Comparison of ENCODE assay signal across 8 mouse cellular contexts in the genomic region with DNA sequence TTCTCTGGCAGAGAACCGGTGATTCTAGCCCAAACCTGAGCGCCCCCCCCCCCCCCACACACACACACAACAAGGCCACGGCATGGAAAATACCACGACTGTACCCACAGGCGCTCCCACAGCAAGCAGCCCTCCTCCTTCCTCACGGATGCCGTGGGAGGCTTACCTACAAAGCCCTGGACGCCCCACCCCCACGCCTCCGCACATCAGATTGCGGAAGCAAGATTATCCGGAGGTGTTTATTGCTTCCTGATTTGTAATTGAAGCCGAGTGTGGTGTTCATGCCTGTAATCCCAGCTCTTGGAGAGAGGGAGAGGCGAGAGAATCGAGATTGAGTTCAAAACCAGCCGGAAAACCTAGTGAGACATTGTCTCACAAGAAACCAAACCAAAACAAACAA. TPM values are rescaled to one million over a fixed set of nuclear protein-coding genes. Genes with fewer than 3 reads are reported as not detected.
DNase-seq lines count a peak whose midpoint lies in the region; ATAC-seq and TF ChIP-seq lines count a peak whose summit lies in the region.

No protein-coding gene starts in this region.

- DNase-seq in lung, adult 18-20 months = peak; percentile 60 to 64
- no peak for DNase-seq in lung, postnatal 10 days
- DNase-seq in cerebellum, adult 9-10 months = peak; percentile 73
- no peak for DNase-seq in heart, postnatal 0 days (ENCODE audit: low spot score)
- no peak for DNase-seq in limb, embryonic 10.5 days (ENCODE audit: low spot score)
- DNase-seq in embryo, embryonic 11 days = no peak
- DNase-seq in urinary bladder, adult 18-20 months (ENCODE audit: low spot score in 2 of 2) = no peak

- H3K4me3 ChIP-seq in heart, postnatal 0 days (ENCODE audit: low read depth, low read length) = peak overlapping the region; percentile 26
- H3K4me3 ChIP-seq in limb, embryonic 10.5 days = peak overlapping the region; percentile 79
- peak overlapping the region; percentile 79 for H3K4me3 ChIP-seq in neural tube, embryonic 14.5 days (ENCODE audit: low read depth, low read length)

- TF ChIP-seq CTCF in heart, postnatal 0 days (IDR thresholded peaks at IDR 0.05; ENCODE audit: low read depth) = no peak

- H3K36me3 ChIP-seq in heart, postnatal 0 days (replicated peaks; ENCODE audit: control insufficient read depth, insufficient read depth, low read length) = no peaks in the 10 kb centered on the region
- peaks cover 32% of the 10 kb centered on the region for H3K36me3 ChIP-seq in limb, embryonic 10.5 days
- 0 out of 2 replicates have a peak, but pooled peaks cover 9% of the 10 kb centered on the region for H3K36me3 ChIP-seq in neural tube, embryonic 14.5 days (ENCODE audit: control insufficient read depth, insufficient read depth, low read length)

- H3K27ac ChIP-seq in heart, postnatal 0 days (ENCODE audit: low read depth) = no peak overlapping the region
- peak overlapping the region; percentile 80 for H3K27ac ChIP-seq in limb, embryonic 10.5 days
- H3K27ac ChIP-seq in neural tube, embryonic 14.5 days (ENCODE audit: low read depth, low read length) = peak overlapping the region; percentile 70

- peak overlapping the region; percentile 52 for H3K4me2 ChIP-seq in heart, postnatal 0 days (ENCODE audit: low read depth, low read length)
- peak overlapping the region; percentile 87 for H3K4me2 ChIP-seq in neural tube, embryonic 14.5 days (ENCODE audit: low read depth, low read length)

- whole genome bisulfite sequencing in heart, postnatal 0 days = 12% methylated on average over 15 of the region's 16 CpGs
- 7% methylated on average over 16 of the region's 16 CpGs for WGBS in limb, embryonic 10.5 days
- 7% methylated on average over 15 of the region's 16 CpGs for WGBS in neural tube, embryonic 14.5 days

- TF ChIP-seq EP300 in heart, postnatal 0 days (IDR thresholded peaks at IDR 0.05; ENCODE audit: low read depth) = no peak

- H3K9ac ChIP-seq in heart, postnatal 0 days (replicated peaks; ENCODE audit: low read depth, low read length) = no peak overlapping the region
- H3K9ac ChIP-seq in neural tube, embryonic 14.5 days (replicated peaks; ENCODE audit: low read depth, low read length) = peak overlapping the region; percentile 63

- H3K4me1 ChIP-seq in heart, postnatal 0 days (ENCODE audit: control insufficient read depth, insufficient read depth) = peaks cover 15% of the 10 kb centered on the region
- H3K4me1 ChIP-seq in limb, embryonic 10.5 days = peaks cover 59% of the 10 kb centered on the region
- H3K4me1 ChIP-seq in neural tube, embryonic 14.5 days (ENCODE audit: control insufficient read depth, insufficient read depth, low read length) = peaks cover 23% of the 10 kb centered on the region

- H3K27me3 ChIP-seq in heart, postnatal 0 days (ENCODE audit: control insufficient read depth, insufficient read depth, low read length) = peaks cover 54% of the 10 kb centered on the region
- H3K27me3 ChIP-seq in limb, embryonic 10.5 days (ENCODE audit: low read depth, poor library complexity, severe bottlenecking) = peaks cover 76% of the 10 kb centered on the region
- H3K27me3 ChIP-seq in neural tube, embryonic 14.5 days (ENCODE audit: control insufficient read depth, insufficient read depth, low read length) = no peaks in the 10 kb centered on the region

- no peak for ATAC-seq in heart, postnatal 0 days (ENCODE audit: insufficient read depth, low read depth)
- no peak for ATAC-seq in neural tube, embryonic 14.5 days (ENCODE audit: low read depth)

- H3K9me3 ChIP-seq in heart, postnatal 0 days (replicated peaks; ENCODE audit: control insufficient read depth, low read length) = no peaks in the 10 kb centered on the region
- no peaks in the 10 kb centered on the region for H3K9me3 ChIP-seq in limb, embryonic 10.5 days (replicated peaks)
- no peaks in the 10 kb centered on the region for H3K9me3 ChIP-seq in neural tube, embryonic 14.5 days (ENCODE audit: control insufficient read depth, low read length)

RNA-seq across cellular contexts. Expression of gene Mapk11, which starts 2.4 kb away (rescaled TPM):
- total RNA-seq in heart, postnatal 0 days (2014; rRNA removed; ENCODE audit: low replicate concordance) = 1.0 and 4.9 TPM in 2 replicates
- 2.5 and 2.6 TPM in 2 replicates for polyA plus RNA-seq in heart, postnatal 0 days (2015; fragmentation: Nextera tagmentation; extraction: Ambion mirVana)
- polyA plus RNA-seq in limb, embryonic 10.5 days (2016; fragmentation: Nextera tagmentation; extraction: Ambion mirVana) = 20.3 and 21.8 TPM in 2 replicates
- 24.9 and 32.9 TPM in 2 replicates for polyA plus RNA-seq in neural tube, embryonic 14.5 days (2014; fragmentation: Nextera tagmentation; extraction: Ambion mirVana)

RNA-seq across cellular contexts. Expression of gene Mapk12, which starts 6.5 kb away (rescaled TPM):
- 7.1 and 55.2 TPM in 2 replicates for total RNA-seq in heart, postnatal 0 days (2014; rRNA removed; ENCODE audit: low replicate concordance)
- polyA plus RNA-seq in heart, postnatal 0 days (2015; fragmentation: Nextera tagmentation; extraction: Ambion mirVana) = 18.6 and 18.9 TPM in 2 replicates
- polyA plus RNA-seq in limb, embryonic 10.5 days (2016; fragmentation: Nextera tagmentation; extraction: Ambion mirVana) = 21.5 and 26.4 TPM in 2 replicates
- polyA plus RNA-seq in neural tube, embryonic 14.5 days (2014; fragmentation: Nextera tagmentation; extraction: Ambion mirVana) = 2.9 and 5.2 TPM in 2 replicates

RNA-seq across cellular contexts. Expression of gene Hdac10, which starts 18.5 kb away (rescaled TPM):
- total RNA-seq in heart, postnatal 0 days (2014; rRNA removed; ENCODE audit: low replicate concordance) = 14.9 and 17.4 TPM in 2 replicates
- 10.7 and 10.8 TPM in 2 replicates for polyA plus RNA-seq in heart, postnatal 0 days (2015; fragmentation: Nextera tagmentation; extraction: Ambion mirVana)
- polyA plus RNA-seq in limb, embryonic 10.5 days (2016; fragmentation: Nextera tagmentation; extraction: Ambion mirVana) = 13.0 and 13.8 TPM in 2 replicates
- 22.1 and 24.9 TPM in 2 replicates for polyA plus RNA-seq in neural tube, embryonic 14.5 days (2014; fragmentation: Nextera tagmentation; extraction: Ambion mirVana)

RNA-seq across cellular contexts. Expression of gene Tubgcp6, which starts 24.1 kb away (rescaled TPM):
- total RNA-seq in heart, postnatal 0 days (2014; rRNA removed; ENCODE audit: low replicate concordance) = 17.2 and 26.9 TPM in 2 replicates
- 4.4 and 5.1 TPM in 2 replicates for polyA plus RNA-seq in heart, postnatal 0 days (2015; fragmentation: Nextera tagmentation; extraction: Ambion mirVana)
- polyA plus RNA-seq in limb, embryonic 10.5 days (2016; fragmentation: Nextera tagmentation; extraction: Ambion mirVana) = 24.4 and 28.6 TPM in 2 replicates
- 18.3 and 21.4 TPM in 2 replicates for polyA plus RNA-seq in neural tube, embryonic 14.5 days (2014; fragmentation: Nextera tagmentation; extraction: Ambion mirVana)

RNA-seq across cellular contexts. Expression of gene Plxnb2, which starts 33.6 kb away (rescaled TPM):
- total RNA-seq in heart, postnatal 0 days (2014; rRNA removed; ENCODE audit: low replicate concordance) = 153 and 199 TPM in 2 replicates
- 51.6 and 54.5 TPM in 2 replicates for polyA plus RNA-seq in heart, postnatal 0 days (2015; fragmentation: Nextera tagmentation; extraction: Ambion mirVana)
- polyA plus RNA-seq in limb, embryonic 10.5 days (2016; fragmentation: Nextera tagmentation; extraction: Ambion mirVana) = 147 and 162 TPM in 2 replicates
- 66.4 and 100 TPM in 2 replicates for polyA plus RNA-seq in neural tube, embryonic 14.5 days (2014; fragmentation: Nextera tagmentation; extraction: Ambion mirVana)

Comparison
In these comparisons a context has a peak if more than half of its experiments do, and no peak if none do; other contexts are left out.
1. DNase-seq: peak in lung, adult 18-20 months (2 of 2) and cerebellum, adult 9-10 months (single experiment); none in lung, postnatal 10 days (single experiment), heart, postnatal 0 days (single experiment), limb, embryonic 10.5 days (single experiment), embryo, embryonic 11 days (single experiment) and urinary bladder, adult 18-20 months (0 of 2).
2. H3K4me3 ChIP-seq: peak in every context shown above with its lines; median percentile 79 in limb, embryonic 10.5 days; 79 in neural tube, embryonic 14.5 days; 26 in heart, postnatal 0 days.